Mouse (Mus musculus): ENCODE results near the gene Ssbp3.

DNA sequence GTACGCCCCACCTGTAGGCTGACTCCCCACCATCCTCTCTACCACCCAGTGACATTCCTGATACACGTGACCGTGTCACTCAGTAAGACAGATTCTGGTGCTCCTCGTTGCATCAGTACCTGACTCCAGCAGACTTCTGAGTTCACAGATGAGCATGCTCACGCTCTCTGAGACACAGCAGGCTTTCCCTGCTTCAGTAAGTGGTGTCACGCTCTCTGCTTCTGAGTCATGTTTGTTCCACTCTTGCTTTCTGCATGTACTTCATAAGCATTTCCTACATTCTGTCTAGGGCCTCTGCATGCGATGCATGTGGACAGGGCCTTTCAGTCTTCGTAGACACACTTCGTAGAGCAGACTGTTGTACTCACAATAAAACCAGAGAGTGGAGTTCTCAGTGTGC is 161.8 kb downstream of the Ssbp3 start:
- TF ChIP-seq MAFK (IDR thresholded peaks at IDR 0.05; ENCODE audit: insufficient read depth, low read depth, low read length): no peak
- no peak for TF ChIP-seq ZC3H11A (IDR thresholded peaks at IDR 0.05; ENCODE audit: borderline replicate concordance, low read depth, low read length)
- no peak for TF ChIP-seq CHD2 (IDR thresholded peaks at IDR 0.05; ENCODE audit: low read depth, low read length)

Measured in ES-E14 (cell line).